Mouse (Mus musculus) myocyte (in vitro differentiated cells): ENCODE measurements around the gene Grik4.

Source experiments
- CEBPB ChIP-seq: IDR thresholded peaks from 2 replicates; pipeline ENCODE4 v1.6.1; 2011; ENCODE audit warnings: mild to moderate bottlenecking, moderate library complexity; ENCODE audit not compliant: poor library complexity, insufficient read depth, severe bottlenecking
- E2F4 ChIP-seq: IDR thresholded peaks from one replicate; pipeline ENCODE4 v1.6.1; 2011; ENCODE audit warnings: mild to moderate bottlenecking, control low read depth, moderate library complexity; ENCODE audit not compliant: insufficient read depth
- MAX ChIP-seq: IDR thresholded peaks from one replicate; pipeline ENCODE4 v1.6.1; 2011; ENCODE audit warnings: low read depth, mild to moderate bottlenecking, control low read depth
- POLR2A ChIP-seq: IDR thresholded peaks from one replicate; pipeline ENCODE4 v1.6.1; 2011; ENCODE audit warnings: low read depth, mild to moderate bottlenecking, control low read depth, moderate library complexity; ENCODE audit not compliant: insufficient read length
- POLR2AphosphoS2 ChIP-seq: IDR thresholded peaks from one replicate; pipeline ENCODE4 v1.6.1; 2011; ENCODE audit warnings: low read depth, control low read depth; ENCODE audit not compliant: insufficient read length

DNA sequence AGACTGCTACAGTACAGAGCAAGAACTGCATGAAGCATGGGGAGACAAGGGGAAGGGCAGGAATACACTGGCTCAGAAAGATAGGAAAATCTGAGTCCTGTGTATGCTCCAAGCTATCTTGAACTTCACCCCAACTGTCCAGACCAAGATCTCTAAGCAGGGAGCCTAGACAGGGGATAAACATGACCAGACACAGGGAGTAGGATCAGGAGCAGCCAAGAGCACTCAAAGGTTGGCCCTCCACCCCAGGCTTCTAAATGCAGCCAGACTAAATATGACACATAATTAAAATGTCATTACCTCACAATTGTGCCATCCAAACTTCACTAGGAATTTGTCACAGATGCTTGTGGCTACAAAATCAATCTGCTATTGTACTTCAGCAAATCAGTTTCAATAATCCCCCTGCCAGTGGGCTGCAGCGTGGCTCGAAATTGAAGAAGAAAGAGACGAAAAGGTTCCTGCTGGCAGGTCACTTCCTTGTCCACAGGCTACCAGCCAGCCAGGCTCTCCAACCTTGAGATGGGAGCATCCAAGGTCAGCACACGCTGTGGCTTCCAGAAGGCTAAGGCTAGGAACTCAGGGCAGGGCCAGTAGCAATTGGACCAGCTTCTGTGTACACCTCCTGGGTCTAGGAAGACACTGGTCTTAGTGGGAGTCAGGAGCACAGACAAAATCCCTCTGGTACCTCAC is 85.1 kb downstream of the Grik4 start:
- TF ChIP-seq E2F4 (no peak), MAX (no peak), POLR2A (no peak), CEBPB (no peak), POLR2AphosphoS2 (no peak)
